Mouse (Mus musculus) thymus, adult 18-20 months (tissue): ENCODE measurements at regions not wholly inside any gene's neighbourhood (a gene's known extent, or its start where the extent isn't known, plus 50 kb on each side); places are given as distances from the start of the nearest gene placed in this dataset.

Experiments
- DNase-seq, 2 experiments: peaks; one replicate each; pipeline ENCODE4 v3.0.0; 2022; ENCODE audit warnings: mixed read lengths in 2 of 2

- DNase-seq = no peak
Observed at GRCm38 (mm10) chr13:101100621-101101020, 267.4 kb upstream of the Slc30a5 start.

- DNase-seq = no peak
Observed at GRCm38 (mm10) chr13:101096856-101097255, 263.6 kb upstream of the Slc30a5 start.

- DNase-seq = no peak
Observed at GRCm38 (mm10) chr13:101096221-101096620, 263.0 kb upstream of the Slc30a5 start.

GRCm38 (mm10) chr13:101095057-101095831, 262.0 kb upstream of the Slc30a5 start:
- no peak for DNase-seq

- no peak for DNase-seq
Observed at GRCm38 (mm10) chr13:101092743-101093131, 259.5 kb upstream of the Slc30a5 start.

GRCm38 (mm10) chr13:101092033-101092742, 259.0 kb upstream of the Slc30a5 start:
- DNase-seq = peak; percentile 2 to 8

GRCm38 (mm10) chr13:101085182-101085581, 252.0 kb upstream of the Slc30a5 start:
- DNase-seq = no peak

GRCm38 (mm10) chr13:101084193-101084592, 251.0 kb upstream of the Slc30a5 start:
- DNase-seq = no peak

GRCm38 (mm10) chr13:101083416-101083815, 250.2 kb upstream of the Slc30a5 start:
- DNase-seq = no peak

GRCm38 (mm10) chr13:101068489-101068888, 235.3 kb upstream of the Slc30a5 start:
- no peak for DNase-seq

GRCm38 (mm10) chr13:101062582-101062981, 229.4 kb upstream of the Slc30a5 start:
- no peak for DNase-seq

- no peak for DNase-seq
Observed at GRCm38 (mm10) chr13:101061233-101062144, 228.3 kb upstream of the Slc30a5 start.

GRCm38 (mm10) chr13:101049511-101049910, 216.3 kb upstream of the Slc30a5 start:
- DNase-seq = no peak

- DNase-seq = no peak
Observed at GRCm38 (mm10) chr13:101032594-101032993, 199.4 kb upstream of the Slc30a5 start.

- DNase-seq = no peak
Observed at GRCm38 (mm10) chr13:101026043-101026442, 192.8 kb upstream of the Slc30a5 start.

- DNase-seq = no peak
Observed at GRCm38 (mm10) chr13:101025488-101025887, 192.3 kb upstream of the Slc30a5 start.

- no peak for DNase-seq
Observed at GRCm38 (mm10) chr13:101024971-101025370, 191.7 kb upstream of the Slc30a5 start.

- DNase-seq = no peak
Observed at GRCm38 (mm10) chr13:101019272-101019676, 186.0 kb upstream of the Slc30a5 start.

- no peak for DNase-seq
Observed at GRCm38 (mm10) chr13:101017041-101017440, 183.8 kb upstream of the Slc30a5 start.

- DNase-seq = no peak
Observed at GRCm38 (mm10) chr13:101016181-101016580, 183.0 kb upstream of the Slc30a5 start.

- DNase-seq = no peak
Observed at GRCm38 (mm10) chr13:101015435-101015834, 182.2 kb upstream of the Slc30a5 start.

- DNase-seq = no peak
Observed at GRCm38 (mm10) chr13:101013604-101014003, 180.4 kb upstream of the Slc30a5 start.

- no peak for DNase-seq
Observed at GRCm38 (mm10) chr13:100990646-100991045, 157.4 kb upstream of the Slc30a5 start.
